Mouse (Mus musculus): ENCODE measurements around the gene Tmem88b. TPM values are rescaled to one million over a fixed set of nuclear protein-coding genes. Genes with fewer than 3 reads are reported as not detected.

Gene Tmem88b
- polyA plus RNA-seq, 1 experiment from 2014 or later, result 0.54 TPM

DNA sequence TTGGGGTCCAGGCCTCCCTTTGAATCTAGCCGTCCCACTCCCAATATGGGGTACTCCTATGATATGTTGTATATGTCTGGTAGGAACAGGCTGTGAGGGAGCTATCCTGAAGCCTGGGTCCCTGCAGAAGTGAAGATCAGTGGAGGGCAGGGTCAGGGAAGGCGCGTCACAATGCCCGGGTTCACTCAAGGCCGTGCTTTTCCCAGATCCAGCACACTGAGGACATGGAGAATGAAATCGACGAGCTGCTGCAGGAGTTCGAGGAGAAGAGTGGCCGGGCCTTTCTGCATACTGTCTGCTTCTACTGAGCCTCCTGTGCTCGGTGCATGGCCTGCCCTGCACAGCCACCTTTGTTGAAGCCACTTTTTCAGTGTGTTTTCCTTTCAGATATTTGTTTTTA is 52.4 kb downstream of the Tmem88b start:
- ATAC-seq (ENCODE audit: insufficient number of reproducible peaks, insufficient read depth, low FRiP score, low read depth), result no peak
- H3K36me3 ChIP-seq (ENCODE audit: control insufficient read depth, insufficient read depth, low read length), result peaks cover 9% of the 10 kb centered on the region

More for the DNA sequence above, 52.4 kb downstream of the Tmem88b start:
- Histone ChIP-seq H3K4me2 (replicated peaks; ENCODE audit: low read depth, low read length) (no peak overlapping the region), H3K27me3 (ENCODE audit: control insufficient read depth, insufficient read depth, low read length) (no peaks in the 10 kb centered on the region), H3K9me3 (ENCODE audit: control insufficient read depth, low read depth, low read length) (no peaks in the 10 kb centered on the region), H3K9ac (replicated peaks; ENCODE audit: low read depth, low read length) (no peak overlapping the region), H3K4me1 (ENCODE audit: control insufficient read depth, insufficient read depth, low read length) (peaks cover 7% of the 10 kb centered on the region), H3K27ac (ENCODE audit: low read length) (no peak overlapping the region; the same call in 1 of the 2 replicates), H3K4me3 (ENCODE audit: low read depth, low read length) (no peak overlapping the region)
- 85% methylated on average over 10 of the region's 10 CpGs for WGBS

Small RNA genes within 50 kb of the gene (microRNA-seq; reads per million reads assigned to microRNA genes)
- gene Gm27743, result not detected

Other genes with a start within 250 kb of the Tmem88b start
- gene Nadk, start 223.5 kb downstream of the Tmem88b start, polyA plus RNA-seq (2014; fragmentation: Nextera tagmentation; extraction: Ambion mirVana), result 78.4 and 83.8 TPM in 2 replicates
- 10.4 TPM in 2 replicates for gene Slc35e2, start 184.5 kb downstream of the Tmem88b start, polyA plus RNA-seq (2014; fragmentation: Nextera tagmentation; extraction: Ambion mirVana)
- gene Cdk11b, start 161.0 kb downstream of the Tmem88b start, polyA plus RNA-seq (2014; fragmentation: Nextera tagmentation; extraction: Ambion mirVana), result 57.0 and 57.3 TPM in 2 replicates
- gene Gm10563, start 140.5 kb downstream of the Tmem88b start, polyA plus RNA-seq (2014; fragmentation: Nextera tagmentation; extraction: Ambion mirVana), result not detected in 2 replicates
- gene Mmp23, start 132.5 kb downstream of the Tmem88b start, polyA plus RNA-seq (2014; fragmentation: Nextera tagmentation; extraction: Ambion mirVana), result 25.0 and 26.3 TPM in 2 replicates
- 18.9 and 21.9 TPM in 2 replicates for gene Mib2, start 116.7 kb downstream of the Tmem88b start, polyA plus RNA-seq (2014; fragmentation: Nextera tagmentation; extraction: Ambion mirVana)
- gene Fndc10, start 91.5 kb downstream of the Tmem88b start, polyA plus RNA-seq (2014; fragmentation: Nextera tagmentation; extraction: Ambion mirVana), result 3.1 and 3.2 TPM in 2 replicates
- 140 and 145 TPM in 2 replicates for gene Ssu72, start 81.1 kb downstream of the Tmem88b start, polyA plus RNA-seq (2014; fragmentation: Nextera tagmentation; extraction: Ambion mirVana)
- gene Tmem240, start 51.1 kb downstream of the Tmem88b start, polyA plus RNA-seq (2014; fragmentation: Nextera tagmentation; extraction: Ambion mirVana), result 0.56 TPM in 2 replicates
- 89.1 and 90.9 TPM in 2 replicates for gene Atad3a, start 24.8 kb downstream of the Tmem88b start, polyA plus RNA-seq (2014; fragmentation: Nextera tagmentation; extraction: Ambion mirVana)
- 26.8 and 28.4 TPM in 2 replicates for gene Vwa1, start 11.2 kb downstream of the Tmem88b start, polyA plus RNA-seq (2014; fragmentation: Nextera tagmentation; extraction: Ambion mirVana)
- 0.38 and 0.46 TPM in 2 replicates for gene Ankrd65, start 4.6 kb upstream of the Tmem88b start, polyA plus RNA-seq (2014; fragmentation: Nextera tagmentation; extraction: Ambion mirVana)
- gene Mrpl20, start 17.0 kb upstream of the Tmem88b start, polyA plus RNA-seq (2014; fragmentation: Nextera tagmentation; extraction: Ambion mirVana), result 209 and 211 TPM in 2 replicates
- gene Ccnl2, start 26.6 kb upstream of the Tmem88b start, polyA plus RNA-seq (2014; fragmentation: Nextera tagmentation; extraction: Ambion mirVana), result 193 and 209 TPM in 2 replicates
- 125 and 132 TPM in 2 replicates for gene Aurkaip1, start 45.4 kb upstream of the Tmem88b start, polyA plus RNA-seq (2014; fragmentation: Nextera tagmentation; extraction: Ambion mirVana)
- 91.5 and 96.7 TPM in 2 replicates for gene Mxra8, start 53.8 kb upstream of the Tmem88b start, polyA plus RNA-seq (2014; fragmentation: Nextera tagmentation; extraction: Ambion mirVana)
- gene Dvl1, start 61.5 kb upstream of the Tmem88b start, polyA plus RNA-seq (2014; fragmentation: Nextera tagmentation; extraction: Ambion mirVana), result 6.3 and 6.6 TPM in 2 replicates
- gene Tas1r3, start 77.5 kb upstream of the Tmem88b start, polyA plus RNA-seq (2014; fragmentation: Nextera tagmentation; extraction: Ambion mirVana), result 0.32 and 0.35 TPM in 2 replicates
- 16.9 and 17.3 TPM in 2 replicates for gene Cptp, start 83.6 kb upstream of the Tmem88b start, polyA plus RNA-seq (2014; fragmentation: Nextera tagmentation; extraction: Ambion mirVana)
- 67.7 and 70.1 TPM in 2 replicates for gene Ints11, start 83.7 kb upstream of the Tmem88b start, polyA plus RNA-seq (2014; fragmentation: Nextera tagmentation; extraction: Ambion mirVana)
- 45.7 and 50.5 TPM in 2 replicates for gene Pusl1, start 105.9 kb upstream of the Tmem88b start, polyA plus RNA-seq (2014; fragmentation: Nextera tagmentation; extraction: Ambion mirVana)
- 16.0 and 19.4 TPM in 2 replicates for gene Acap3, start 105.9 kb upstream of the Tmem88b start, polyA plus RNA-seq (2014; fragmentation: Nextera tagmentation; extraction: Ambion mirVana)
- 107 TPM in 2 replicates for gene Ube2j2, start 158.0 kb upstream of the Tmem88b start, polyA plus RNA-seq (2014; fragmentation: Nextera tagmentation; extraction: Ambion mirVana)
- gene C1qtnf12, start 176.4 kb upstream of the Tmem88b start, polyA plus RNA-seq (2014; fragmentation: Nextera tagmentation; extraction: Ambion mirVana), result 38.6 and 40.5 TPM in 2 replicates
- gene B3galt6, start 206.8 kb upstream of the Tmem88b start, polyA plus RNA-seq (2014; fragmentation: Nextera tagmentation; extraction: Ambion mirVana), result 18.6 and 18.9 TPM in 2 replicates
- 163 and 171 TPM in 2 replicates for gene Sdf4, start 207.0 kb upstream of the Tmem88b start, polyA plus RNA-seq (2014; fragmentation: Nextera tagmentation; extraction: Ambion mirVana)
- 0.34 and 0.41 TPM in 2 replicates for gene Tnfrsf4, start 228.0 kb upstream of the Tmem88b start, polyA plus RNA-seq (2014; fragmentation: Nextera tagmentation; extraction: Ambion mirVana)
- gene Tnfrsf18, start 240.3 kb upstream of the Tmem88b start, polyA plus RNA-seq (2014; fragmentation: Nextera tagmentation; extraction: Ambion mirVana), result 2.7 and 3.2 TPM in 2 replicates

Data from stomach, embryonic 14.5 days (tissue).